Mouse (Mus musculus): ENCODE measurements around the gene Ifi47.
"Not testable (repeated sequence)": the region's sequence is repeated elsewhere in the genome, so short reads cannot be mapped to it uniquely, and the experiment has no call there.

Gene Ifi47

DNA sequence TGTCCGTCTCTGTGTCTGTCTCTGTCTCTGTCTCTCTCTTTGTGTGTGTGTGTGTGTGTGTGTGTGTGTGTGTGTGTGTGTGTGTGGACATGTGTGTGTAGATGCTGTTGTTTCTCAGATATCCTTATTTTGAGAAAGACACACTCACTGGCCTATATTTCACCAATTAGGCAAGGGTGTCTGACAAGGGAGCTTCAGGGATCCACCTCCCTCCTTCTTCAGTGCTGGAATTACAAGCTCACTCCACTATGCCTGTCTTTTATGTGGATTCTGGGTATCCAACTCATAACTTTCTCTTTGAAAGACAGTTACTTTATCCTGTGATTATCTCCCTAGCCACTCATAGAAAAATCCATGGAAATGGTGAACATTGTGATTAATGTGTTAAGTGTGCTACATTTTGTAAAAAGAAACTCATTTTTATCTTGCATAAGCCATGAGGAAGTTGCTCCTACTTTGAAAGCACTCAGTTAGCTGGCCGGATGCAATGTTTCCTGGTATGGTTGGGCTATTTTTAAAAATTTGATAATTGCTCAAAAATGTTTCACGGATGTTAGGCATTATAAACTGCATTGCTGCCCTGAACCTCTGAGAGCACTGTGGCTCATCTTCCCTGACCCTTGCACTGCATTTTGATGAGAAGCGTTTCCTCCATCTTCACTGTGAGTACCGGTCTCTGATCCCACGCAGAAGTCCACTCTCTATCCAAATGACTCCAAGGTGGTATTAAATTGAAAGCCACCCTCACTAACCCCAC lies at the start of gene Ifi47:
Gene Ifi47, plus strand, starts transcription at position 587 of the 757 bp plus-strand sequence.
- not testable (repeated sequence) for DNase-seq (ENCODE audit: low read depth)

DNA sequence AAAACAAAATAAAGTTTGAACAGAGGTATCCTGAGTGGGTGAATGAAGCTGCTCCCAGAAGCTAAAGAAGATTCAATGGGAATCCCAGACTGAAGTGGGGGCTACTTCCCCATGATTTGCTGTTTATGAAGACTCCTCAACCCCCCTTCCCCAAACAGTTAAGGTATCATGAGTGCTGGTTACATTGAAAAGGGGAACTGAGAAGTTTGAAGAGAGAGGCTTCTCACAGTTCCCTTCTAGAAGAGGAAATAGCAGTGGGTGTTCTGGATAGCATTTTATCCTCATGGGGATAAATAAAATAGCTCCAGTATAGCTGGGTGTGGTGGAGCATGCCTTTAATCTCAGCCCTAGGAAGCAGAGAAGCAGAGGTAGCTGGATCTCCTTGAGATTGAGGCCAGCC lies 26.3 kb upstream of the Ifi47 start:
- DNase-seq (ENCODE audit: low read depth), result not testable (repeated sequence)

DNA sequence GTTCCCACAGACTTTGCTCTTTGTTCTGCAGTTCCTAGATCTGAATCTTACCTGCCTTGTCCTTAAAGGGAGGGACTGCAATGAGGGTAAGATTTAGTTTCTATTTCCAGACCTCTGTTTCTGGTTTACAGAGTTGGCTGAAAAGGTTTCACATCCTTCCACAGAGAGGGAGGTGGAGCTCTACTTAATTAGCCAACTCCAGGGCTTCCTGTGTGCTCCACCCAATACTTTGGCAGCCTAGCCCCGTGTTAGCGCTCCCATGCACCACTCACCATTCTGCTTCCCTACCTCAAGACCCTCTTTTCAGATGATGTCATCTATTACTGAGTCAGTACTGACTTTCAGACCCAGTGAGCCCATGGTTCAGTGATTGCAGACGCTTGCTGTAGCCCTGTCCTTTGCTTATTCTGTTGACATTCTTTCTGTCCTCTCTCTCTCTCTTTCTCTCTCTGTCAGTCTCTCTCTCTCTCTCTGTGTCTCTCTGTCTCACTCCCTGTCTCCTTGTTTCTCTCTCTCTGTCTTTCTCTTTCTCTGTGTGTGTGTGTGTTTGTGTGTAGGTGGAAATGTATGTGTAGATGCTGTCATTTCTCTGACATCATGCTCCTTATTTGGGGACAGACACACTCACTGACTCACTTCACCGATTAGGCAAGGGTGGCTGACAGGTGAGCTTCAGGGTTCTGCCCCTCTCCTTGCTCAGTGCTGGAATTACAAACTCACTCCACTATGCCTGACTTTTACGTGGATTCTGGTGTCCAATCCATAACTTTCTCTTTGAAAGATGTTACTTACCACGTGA lies 25.1 kb upstream of the Ifi47 start, which contains the start of gene 9930111J21Rik2:
Gene 9930111J21Rik2, minus strand, starts transcription at position 150 of the 799 bp plus-strand sequence.
- not testable (repeated sequence) for DNase-seq (ENCODE audit: low read depth)

DNA sequence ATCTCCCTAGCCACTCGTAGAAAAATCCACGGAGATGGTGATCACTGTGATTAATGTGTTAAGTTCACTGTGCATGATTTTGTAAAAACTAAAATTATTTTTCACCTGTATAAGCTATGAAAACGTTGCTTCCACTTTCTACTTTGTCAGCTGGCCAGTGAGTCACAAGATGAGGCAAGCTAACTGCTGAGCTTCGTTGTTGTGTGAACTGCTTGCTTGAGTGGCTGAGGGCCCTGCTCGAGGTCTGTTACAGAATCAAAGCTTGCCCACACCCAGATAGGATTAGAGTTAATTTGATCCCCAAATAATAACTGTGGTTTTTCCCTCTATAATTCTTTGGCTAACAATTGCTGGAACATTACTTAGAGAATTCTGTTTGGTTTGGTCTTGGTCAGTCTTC lies 24.5 kb upstream of the Ifi47 start:
- DNase-seq (ENCODE audit: low read depth), result not testable (repeated sequence)

DNA sequence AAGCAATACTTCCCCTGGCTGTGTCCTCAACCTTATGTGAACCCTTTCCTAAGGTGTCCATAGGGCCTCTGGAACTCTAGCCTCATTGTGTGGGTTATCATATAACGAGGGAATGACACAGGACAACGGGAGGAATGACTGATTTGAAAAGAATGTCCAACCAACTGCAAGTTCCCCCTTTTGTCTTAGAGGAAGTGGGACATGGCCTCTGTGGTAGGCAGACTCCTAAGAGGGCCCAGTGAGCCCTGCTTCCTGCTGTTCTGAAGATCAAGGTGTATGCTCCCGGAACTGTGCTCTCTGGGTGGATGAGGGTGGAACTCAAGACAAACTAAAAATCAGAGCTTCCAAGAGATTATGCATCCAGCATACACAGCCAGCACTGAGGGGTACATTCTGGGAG lies 16.3 kb upstream of the Ifi47 start:
- DNase-seq (ENCODE audit: low read depth), result not testable (repeated sequence)

DNA sequence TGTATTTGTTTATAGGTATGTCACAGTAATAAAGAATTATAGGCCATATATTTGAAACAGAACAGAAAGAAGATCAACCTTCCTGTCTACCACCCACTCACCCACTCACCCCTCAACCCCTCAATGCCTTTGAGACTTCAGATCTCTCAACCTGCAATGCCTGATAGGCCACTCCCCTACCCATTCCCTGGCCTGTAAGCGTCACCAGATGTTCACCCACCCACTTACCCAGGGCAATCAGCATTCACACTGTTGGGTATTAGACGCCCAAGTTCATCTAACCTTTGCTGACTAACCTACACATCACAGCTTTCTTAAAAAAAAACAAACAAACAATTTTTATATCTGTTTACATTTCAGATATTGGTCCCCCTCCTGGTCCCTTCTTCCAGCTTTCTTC lies 14.5 kb upstream of the Ifi47 start:
- not testable (repeated sequence) for DNase-seq (ENCODE audit: low read depth)

DNA sequence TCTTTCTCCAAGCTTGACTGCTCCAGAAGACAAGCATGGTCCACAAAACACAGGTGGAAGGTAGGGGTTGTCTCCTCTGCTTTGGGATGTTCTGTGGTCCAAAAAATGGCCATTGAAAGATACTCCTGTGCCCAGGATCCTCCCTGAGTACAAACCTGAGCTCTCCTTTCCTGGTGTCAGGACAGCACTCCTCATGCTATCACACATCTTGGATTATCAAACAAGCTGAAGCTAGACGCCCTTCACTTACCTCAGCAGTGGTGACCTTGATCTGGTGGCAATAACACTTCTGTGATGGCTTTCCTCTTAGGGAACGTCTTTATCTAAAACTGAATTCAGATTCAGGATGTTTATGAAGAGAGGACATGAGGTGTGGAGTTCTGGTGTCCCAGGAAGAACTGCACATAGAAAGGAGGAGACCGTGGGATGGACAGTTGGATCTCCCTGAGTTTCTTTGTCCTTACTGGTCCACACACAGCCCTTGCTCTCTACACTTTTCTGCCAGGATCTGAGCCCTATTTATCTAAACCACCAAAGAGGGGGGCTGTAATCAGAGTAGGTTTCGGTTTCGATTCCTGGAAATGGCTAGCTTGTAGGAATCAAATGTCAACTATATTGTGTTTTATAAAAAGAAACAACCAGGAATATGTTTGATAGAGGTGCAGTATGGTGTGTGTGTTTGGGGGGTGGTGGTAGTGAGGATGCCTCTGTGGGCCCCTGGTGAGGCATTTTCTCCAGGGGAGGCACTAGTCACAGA lies 12.5 kb upstream of the Ifi47 start, which contains the start of gene Tgtp2:
Gene Tgtp2, minus strand, starts transcription at position 494 of the 757 bp plus-strand sequence.
- DNase-seq (ENCODE audit: low read depth), result not testable (repeated sequence)

DNA sequence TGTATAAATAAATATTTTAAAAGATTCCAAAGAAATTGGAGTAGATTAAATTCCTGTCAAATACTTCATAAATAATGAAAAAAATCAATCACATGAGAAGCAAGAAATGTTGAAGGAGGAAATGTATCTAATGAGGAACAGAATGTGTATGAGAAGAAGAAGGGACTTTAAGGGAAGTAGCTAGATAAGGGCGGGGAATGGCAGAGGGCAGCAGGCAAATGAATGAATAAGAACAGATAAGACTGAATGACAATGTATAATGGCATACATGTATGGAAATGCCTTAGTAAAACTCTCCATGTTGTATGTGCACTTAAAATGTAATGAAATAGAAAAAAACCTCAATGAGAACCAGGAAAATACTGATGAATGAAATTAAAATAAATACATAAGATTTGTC lies 8.0 kb upstream of the Ifi47 start:
- DNase-seq (ENCODE audit: low read depth), result no peak

DNA sequence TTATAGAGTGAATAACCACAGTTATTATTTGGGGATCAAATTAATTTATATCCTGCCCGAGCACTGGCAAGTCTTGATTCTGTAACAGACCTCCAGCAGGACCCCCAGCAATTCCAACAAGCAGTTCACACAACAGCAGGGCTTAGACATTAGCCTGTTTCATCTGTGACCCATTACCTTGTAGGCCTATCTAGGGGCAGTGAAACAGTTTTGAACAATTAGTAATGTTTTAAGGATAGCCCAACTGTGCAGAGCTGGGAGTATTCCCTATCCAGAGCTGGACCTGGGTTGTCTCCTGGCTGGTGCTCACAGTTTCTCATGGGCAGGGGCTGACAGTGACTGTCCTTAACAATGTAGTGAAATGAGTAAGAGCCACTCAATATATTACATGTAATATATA lies 625 bp downstream of the Ifi47 start:
- DNase-seq (ENCODE audit: low read depth), result no peak

DNA sequence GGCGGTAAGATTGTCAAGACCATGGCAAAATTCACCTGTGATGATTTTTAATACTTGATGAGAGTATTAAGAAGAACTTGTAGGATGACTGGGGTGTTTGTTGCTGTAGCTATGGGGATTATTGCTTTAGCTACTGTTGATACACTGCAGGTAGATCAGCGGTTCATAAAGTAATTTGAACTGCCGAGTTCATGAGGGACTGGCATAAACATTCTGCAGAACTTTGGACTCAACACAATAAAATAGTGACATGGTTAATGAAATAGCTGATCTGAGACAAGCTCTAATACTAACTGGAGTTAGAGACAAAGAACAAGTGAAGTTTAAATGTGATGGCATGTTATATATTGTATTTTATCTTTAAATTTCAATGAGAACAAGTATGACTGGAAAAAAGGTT lies 2.3 kb downstream of the Ifi47 start:
- no peak for DNase-seq (ENCODE audit: low read depth)

DNA sequence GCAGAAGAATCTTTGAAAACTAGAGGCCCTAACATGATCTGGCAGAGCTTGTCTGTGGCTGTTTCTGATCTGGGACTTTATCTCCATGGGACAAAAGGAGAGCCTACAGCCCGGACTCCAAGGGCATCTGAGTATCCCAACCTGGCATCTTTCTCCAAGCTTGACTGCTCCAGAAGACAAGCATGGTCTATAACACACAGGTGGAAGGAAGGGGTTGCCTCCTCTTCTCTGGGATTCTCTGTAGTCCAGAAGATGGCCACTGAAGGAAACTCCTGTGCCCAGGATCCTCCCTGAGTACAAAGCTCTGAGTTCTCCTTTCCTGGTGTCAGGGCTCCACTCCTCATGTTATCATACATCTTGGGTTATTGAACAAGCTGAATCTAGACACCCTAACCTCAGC lies 4.2 kb downstream of the Ifi47 start:
- no peak for DNase-seq (ENCODE audit: low read depth)

DNA sequence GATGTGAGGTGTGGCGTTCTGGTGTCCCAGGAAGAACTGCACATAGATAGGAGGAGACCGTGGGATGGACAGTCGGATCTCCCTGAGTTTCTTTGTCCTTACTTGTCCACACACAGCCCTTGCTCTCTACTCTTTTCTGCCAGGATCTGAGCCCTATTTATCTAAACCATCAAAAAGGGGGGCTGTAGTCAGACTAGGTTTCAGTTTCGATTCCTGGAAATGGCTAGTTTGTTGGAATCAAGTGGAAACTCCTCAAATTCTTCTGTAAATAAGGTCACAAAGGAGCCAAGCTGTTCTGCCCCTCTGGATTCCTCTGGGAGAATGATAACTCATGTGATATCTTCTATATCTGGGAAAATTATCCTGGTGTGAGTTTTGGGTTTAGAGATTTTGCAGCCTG lies 5.0 kb downstream of the Ifi47 start:
- DNase-seq (ENCODE audit: low read depth), result no peak

DNA sequence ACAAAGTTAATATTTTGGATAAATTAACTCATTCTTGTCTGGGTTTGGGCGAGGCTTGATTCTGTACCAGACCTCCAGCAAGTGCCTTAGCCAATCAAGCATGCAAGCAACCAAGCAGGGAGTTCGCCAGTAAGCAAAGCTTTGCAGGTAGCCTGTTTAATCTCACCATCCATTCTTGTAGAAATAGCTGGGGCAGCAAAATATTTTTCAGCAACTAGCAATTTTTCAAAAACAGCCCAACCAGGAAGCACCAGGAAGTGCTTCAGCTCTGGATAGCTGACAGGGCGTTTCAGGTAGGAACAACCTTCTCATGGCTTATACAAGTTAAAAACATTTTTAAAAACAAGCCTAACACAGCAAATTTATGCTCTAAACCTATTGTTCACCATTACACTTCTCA lies 5.5 kb downstream of the Ifi47 start:
- DNase-seq (ENCODE audit: low read depth), result no peak

DNA sequence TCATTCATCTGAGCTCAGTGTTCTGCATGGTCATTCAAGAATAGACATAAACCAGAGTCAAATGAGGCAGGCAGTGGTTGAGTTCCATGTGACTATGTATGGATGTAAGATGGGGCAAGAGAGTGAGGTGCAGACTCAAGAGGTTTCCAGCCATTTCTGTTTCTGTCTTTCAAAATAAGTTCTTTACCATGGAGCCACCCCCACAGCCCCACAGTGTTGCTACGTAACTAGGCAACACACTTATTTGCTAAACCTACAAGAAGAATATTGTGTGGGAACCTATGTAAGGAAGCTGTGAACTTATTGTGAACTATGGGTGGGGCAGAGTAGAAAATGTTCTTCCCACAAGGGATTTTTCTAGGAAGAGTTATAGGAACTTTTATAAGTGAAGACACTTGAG lies 6.8 kb downstream of the Ifi47 start:
- DNase-seq (ENCODE audit: low read depth), result no peak

DNA sequence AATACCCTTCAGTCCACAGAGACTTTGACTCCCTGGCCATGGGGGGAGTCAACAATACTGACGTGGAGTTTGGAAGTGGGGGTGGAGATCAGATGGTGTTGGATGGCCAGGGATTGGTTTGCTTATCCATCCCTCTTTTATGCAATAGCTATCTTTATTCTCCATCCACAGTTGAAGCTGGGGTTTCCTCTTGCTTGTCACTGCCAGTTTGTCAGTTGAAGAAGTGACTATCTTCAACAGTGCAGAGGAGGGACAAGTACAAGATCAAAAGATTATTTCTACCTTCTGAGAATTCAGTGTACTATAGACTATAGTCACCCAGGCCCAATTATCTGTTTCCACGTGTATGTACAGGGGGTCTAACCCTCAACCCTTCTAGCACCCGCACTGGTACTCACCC lies 7.4 kb downstream of the Ifi47 start:
- no peak for DNase-seq (ENCODE audit: low read depth)

DNA sequence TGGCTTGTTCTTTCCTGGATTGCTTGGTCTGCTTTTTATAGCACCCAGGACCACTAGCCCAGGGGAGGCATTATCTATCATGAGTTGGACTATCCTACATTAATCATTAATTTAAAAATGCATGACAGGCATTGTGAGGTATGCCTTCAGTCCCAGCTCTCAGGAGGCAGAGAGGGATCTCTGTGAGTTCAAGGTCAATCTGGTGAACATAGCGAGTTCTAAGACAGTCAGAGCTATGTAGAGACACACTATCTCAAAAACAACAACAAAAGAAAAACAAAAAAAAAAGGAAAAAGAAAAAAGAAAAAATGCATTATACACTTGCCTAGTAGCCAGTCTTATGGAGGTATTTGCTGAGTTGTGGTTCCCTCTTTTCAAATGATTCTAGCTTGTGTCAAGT lies 8.0 kb downstream of the Ifi47 start:
- no peak for DNase-seq (ENCODE audit: low read depth)

DNA sequence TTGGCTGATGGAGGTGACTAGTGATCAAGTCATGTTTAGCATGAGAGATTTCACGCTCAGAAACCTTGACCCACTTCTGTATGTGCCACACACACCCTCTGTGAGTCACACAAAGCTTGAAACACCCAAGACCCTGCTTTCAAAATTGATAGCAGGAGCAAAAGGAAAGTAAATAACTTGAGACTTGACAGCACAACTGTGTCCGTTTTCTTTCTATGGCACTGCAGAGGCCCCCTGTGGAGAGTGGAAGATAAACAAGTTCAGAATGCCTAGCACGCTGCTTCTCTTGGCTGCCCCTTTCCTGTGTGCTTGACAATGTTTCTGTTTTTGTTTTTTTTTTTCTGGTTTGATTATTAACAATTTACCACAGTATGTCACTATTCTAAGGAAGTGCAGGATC lies 8.5 kb downstream of the Ifi47 start:
- DNase-seq (ENCODE audit: low read depth), result no peak

DNA sequence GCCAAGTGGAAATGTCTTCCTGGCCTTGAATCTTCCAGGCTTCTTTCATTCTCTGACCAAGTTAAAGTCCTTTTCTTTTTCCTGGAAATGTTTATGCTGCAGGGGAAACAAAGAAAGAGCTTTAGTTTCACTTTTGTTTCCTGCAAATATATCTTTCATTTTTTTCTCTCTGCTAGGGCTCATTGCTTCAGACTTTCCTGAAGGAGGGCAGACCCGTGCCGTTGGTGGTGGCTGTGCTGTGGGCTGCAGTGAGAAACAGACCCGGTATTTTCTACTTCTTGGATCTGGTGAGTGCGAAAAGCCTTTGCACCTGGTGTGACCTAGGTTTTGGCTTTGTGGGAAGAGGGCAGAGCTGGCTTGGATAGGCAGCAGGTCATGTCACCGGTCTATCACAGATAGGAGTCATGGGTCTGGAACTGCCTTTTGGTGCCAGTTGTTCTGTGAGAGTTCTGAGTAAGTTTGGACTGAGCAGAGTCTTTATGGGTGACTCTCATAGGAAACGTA lies 10.5 kb downstream of the Ifi47 start:
- DNase-seq (ENCODE audit: low read depth), result no peak

DNA sequence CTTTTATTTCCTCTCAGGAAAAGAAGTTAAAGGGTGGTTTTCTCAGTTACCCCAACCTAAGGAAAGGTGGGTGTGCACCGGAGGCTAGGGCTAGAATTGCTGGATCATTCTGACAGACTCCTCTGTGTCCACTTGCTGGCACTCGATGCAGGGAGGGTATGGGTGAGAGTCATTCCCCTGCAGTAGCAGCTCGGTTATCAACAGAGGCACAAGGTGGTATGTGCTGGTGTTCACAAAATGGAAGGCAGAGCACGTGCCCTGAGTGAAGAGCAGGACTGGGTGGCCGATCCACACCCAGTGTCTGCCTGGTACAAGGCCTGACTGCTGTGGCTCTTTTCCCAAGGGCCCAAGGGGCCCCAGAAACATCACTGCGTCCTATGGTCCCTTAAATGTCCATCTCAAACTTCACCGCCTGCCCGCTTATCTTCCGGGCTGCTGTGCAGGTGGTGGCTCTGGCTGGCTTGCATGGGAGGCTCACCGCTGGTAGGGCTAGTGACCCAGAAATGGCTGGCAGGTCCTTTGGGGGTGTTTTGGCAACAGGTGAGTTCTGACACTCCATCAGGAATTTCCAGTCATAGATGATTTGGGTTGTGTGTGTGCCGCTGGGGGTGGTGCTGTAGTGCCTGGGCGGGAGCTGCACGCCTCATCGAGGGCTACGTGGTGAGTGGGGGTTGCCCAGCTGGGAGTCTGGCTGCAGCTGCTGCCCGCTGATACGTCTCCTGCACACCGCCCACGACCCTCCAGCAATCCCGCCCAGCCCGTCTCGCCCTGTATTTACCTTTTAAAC lies 11.6 kb downstream of the Ifi47 start:
- no peak for DNase-seq (ENCODE audit: low read depth)

DNA sequence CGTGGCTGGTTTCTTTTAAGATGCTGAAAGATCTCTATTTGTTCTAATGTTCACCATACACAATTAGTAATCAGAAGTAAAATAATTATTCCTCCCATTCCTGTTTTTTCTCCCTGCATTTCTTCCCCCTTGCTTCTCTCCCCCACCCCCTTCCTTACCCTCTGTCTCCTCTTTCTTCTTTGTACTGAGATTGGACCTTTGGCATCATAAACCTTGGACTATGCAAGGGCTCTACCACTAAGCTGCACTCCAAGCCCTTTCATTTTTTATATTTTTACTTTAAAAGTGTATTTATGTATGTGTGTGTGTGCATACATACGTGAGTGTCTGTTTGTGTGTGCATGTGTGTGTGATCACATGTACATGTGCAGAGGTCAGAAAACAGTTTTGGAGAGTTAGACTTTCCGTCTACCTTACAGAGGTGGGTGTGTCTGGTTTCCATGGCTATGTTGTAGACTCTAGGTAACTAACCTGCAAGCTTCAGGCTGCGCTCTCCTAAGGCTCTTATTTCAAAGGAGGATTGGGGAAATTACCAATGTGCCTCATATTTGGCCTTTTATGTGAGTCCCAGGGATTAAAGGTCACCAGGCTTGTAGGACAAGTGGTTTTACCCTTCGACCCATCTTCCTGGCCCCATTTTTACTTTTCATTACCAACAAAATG lies 12.7 kb downstream of the Ifi47 start:
- DNase-seq (ENCODE audit: low read depth), result no peak
